Mouse (Mus musculus) cerebellum, adult 8-10 months (tissue): Measurements from ENCODE around the gene Dnah9.

Experiments
- DNase-seq: peaks from one replicate; pipeline ENCODE4 v3.0.0; 2022

Dnah9 gene

GRCm38 (mm10) chr11:65918480-65919236 is 249.7 kb downstream of the Dnah9 start:
- no peak for DNase-seq

DNA sequence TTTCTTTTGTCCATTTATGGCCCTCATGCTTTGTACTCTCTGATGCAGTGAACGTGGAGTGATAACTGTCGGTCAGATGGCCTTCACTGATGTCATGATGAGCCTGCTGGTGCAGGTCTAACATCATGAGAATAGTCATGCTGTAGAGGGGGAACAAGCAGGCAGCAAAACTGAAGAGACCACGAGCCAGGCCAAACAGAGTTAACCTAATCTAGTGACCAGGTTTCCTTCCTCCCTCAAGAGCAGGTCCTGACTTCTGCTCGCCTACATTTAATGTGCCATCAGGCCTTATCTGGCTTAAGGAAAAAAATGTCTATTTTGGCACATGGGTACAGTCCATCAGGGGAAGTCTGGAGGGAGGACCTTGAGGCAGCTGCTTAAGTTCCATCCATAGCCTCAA is 259.2 kb downstream of the Dnah9 start:
- no peak for DNase-seq

- DNase-seq: peak; percentile 4
These were observed 262.9 kb downstream of the Dnah9 start for GRCm38 (mm10) chr11:65905487-65905886.

DNA sequence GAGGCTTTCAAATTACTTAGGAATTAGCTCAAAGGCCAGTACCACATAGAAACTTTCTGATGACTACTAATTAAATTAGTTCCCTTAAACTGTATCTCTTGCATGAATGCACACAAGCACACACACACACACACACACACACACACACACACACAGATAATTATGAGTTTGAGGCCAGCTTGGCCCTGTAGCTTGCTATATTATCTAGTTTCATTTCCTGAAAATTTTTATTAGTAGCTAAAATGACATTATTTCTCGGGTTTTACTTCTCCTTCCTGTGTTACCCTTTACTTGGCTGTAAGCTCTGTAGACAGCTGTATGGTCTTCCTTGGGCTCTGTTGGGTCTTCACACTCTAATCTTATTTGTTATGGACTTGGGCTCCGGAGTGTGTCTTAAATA is 264.4 kb downstream of the Dnah9 start:
- DNase-seq: no peak

GRCm38 (mm10) chr11:65881465-65881864 is 286.9 kb downstream of the Dnah9 start:
- no peak for DNase-seq

DNA sequence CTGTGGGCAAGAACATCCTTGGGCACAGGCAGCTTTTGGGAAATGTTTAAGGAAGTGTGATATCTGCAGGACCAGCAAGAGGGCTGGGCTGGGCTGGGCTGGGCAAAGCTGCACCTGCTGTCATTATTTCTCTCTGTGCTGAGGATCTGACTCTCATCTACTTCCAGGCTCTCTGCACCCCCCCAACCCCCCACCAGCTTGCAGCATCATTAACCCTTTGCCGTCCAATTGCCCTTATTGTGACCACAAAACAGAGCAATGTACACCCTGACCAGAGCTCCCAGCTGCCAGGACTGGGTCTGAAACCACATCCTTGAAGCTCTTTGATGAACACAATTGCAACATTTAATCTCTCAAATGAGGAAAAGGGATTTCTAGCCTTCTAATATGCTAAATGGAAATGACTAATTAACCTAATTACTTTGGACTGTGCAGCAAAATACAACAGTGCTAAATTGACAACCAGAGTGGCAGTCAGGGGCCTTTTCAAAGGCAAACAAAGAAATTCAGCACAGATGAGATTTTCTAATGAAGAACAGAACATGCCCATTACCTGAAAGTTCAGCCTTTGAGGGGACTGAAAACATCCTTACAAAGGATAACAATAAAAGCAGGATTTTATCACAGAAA is 291.1 kb downstream of the Dnah9 start:
- DNase-seq: no peak

DNA sequence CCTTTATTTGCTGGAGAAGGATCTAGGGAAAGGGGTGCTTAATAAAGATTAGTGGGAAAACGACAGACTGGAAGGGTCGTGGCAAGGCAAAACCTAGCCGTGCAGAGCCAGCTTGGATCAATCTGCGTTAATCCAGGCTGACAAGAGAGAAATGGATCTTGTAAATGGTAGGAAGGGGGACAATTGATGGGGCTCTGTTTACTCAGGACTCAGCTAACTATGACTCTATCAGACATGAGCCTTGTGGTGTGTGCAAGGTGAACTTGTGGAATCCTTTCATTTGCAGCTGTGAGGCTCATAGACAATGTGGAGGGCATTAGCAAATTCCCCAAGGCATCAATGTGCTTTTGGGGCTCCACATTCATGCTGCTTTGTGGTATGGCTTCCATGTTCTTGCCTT is 306.9 kb downstream of the Dnah9 start:
- no peak for DNase-seq

GRCm38 (mm10) chr11:65852066-65852465 is 316.3 kb downstream of the Dnah9 start:
- DNase-seq: no peak

DNA sequence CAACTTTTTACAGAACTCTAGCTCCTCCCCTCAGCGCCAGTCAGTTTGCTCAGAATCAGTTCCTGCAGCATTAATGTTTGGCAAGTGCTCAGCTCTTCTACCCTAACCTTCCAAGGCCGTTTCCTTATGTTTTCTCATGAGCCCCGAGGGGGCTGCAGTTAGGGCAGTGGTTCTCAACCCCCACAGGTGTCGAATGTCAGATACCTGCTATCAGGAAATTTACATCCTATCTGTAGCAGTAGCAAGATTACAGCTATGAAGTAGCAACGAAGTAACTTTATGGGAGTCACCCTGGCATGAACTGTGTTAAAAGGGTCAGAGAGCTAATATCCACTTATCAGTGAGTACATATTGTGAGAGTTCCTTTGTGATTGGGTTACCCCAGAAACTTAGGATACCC is 321.9 kb downstream of the Dnah9 start:
- no peak for DNase-seq

GRCm38 (mm10) chr11:65838999-65839398 is 329.4 kb downstream of the Dnah9 start:
- peak; percentile 6 for DNase-seq

DNA sequence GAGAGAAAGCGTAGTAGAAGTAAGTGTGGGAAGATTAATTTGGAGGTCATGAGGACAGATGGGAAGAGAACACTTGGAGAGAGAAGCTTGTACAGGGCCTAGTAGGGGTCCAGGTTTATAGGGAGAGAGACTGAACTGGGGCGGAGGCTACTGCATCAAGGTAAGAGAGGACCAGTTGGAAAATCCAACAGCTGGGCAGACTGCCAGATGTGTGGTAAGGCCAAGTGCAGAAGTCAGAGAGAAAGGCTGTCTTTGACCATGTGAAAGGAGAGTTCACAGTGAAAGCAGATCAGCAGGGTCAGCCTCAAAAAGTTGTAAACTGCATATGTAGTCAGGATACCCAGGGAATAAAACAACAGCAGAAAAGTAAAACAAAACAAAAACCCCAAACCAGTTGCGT is 343.8 kb downstream of the Dnah9 start:
- no peak for DNase-seq

DNA sequence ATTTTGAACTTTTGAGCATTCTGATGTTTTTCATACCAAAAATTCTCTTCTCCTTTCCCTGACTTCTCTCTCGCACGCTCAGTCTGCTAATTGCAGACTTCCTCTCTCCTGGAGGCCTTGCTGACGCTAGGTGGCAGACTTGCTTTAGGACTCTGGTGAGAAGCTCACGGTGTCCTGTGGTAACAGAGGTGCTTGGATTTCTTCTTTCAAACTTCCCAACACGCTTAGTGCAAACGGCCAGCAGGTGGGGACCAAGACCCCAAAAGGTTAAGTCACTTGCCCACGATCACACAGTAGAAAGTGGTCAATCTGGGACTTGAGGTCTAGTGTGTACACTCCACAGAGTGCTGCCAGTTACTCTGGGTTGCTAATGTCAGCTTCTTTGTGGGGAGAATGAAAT is 347.5 kb downstream of the Dnah9 start:
- peak; percentile 39 for DNase-seq

GRCm38 (mm10) chr11:65820280-65820679 is 348.1 kb downstream of the Dnah9 start:
- no peak for DNase-seq

DNA sequence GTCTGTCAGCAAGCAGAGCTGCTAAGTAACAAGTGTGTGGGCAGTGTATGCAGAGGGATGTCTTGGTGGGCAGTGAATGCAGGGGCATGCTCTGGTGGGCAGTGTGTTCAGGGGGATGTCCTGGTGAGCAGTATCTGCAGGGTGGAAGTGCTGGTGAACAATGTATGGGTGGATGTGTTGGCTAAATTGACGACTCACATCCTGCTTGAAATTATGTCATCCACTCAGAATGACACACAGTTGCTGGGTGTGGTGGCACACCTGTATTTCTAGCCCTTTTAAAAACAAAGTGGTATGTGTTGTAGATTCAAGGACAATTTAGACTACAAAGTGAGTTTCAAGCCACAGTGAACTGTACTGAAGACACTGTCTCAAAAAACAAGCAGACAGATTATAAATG is 350.2 kb downstream of the Dnah9 start:
- no peak for DNase-seq

DNA sequence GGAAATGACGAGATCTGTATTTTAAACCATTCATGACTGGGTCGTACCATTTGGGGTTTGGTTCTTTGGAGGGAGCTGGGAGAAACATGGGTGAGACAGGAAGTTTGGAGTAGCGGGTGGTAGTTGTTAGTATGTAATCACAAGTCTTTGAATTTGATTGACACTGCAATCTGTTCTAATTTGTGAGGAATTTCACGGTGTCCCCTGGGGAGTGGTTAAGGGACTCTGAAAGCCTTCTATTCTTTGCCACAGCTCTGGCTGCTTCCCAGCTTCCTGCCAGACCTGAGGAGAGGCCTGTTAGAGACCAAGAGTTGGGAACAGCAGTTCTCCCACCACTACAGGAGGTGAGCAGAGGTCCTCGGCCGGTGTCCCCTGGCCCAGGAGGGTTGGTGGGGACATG is 352.1 kb downstream of the Dnah9 start:
- no peak for DNase-seq

GRCm38 (mm10) chr11:65814381-65814780 is 354.0 kb downstream of the Dnah9 start:
- DNase-seq: no peak

DNA sequence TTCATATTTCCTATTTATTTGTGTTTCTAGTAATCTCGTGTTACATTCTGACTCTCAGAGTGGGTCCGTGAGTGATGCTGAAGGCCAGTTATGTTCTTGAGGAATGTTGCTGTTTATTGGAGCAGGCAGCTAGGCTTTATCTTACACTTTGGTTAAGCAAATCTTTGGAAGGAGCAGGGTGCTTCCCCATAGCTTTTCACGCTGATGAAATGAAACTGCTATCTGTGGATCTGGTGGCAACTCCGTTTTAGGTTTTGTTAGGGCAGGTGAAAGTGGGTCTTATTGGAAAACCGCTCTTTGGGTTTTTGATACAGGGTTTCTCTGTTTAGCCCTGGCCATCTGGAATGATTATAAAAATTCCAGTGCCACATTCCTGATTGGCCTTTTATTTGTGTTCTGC is 356.3 kb downstream of the Dnah9 start:
- no peak for DNase-seq

DNA sequence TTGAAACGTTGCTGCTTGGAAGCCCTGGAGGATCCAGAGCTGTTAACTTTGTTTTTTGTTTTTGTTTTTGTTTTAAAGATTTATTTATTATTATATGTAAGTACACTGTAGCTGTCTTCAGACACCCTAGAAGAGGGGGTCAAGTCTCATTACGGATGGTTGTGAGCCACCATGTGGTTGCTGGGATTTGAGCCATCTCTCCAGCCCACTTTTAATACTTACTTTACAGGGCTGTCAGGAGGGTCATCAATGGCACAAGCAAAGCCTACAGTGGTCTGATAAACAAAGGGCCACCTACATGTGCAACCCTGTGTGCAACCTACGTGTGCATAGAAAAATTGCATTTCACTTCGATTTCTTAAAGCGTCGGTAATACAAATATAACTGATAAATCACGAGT is 360.8 kb downstream of the Dnah9 start:
- no peak for DNase-seq

DNA sequence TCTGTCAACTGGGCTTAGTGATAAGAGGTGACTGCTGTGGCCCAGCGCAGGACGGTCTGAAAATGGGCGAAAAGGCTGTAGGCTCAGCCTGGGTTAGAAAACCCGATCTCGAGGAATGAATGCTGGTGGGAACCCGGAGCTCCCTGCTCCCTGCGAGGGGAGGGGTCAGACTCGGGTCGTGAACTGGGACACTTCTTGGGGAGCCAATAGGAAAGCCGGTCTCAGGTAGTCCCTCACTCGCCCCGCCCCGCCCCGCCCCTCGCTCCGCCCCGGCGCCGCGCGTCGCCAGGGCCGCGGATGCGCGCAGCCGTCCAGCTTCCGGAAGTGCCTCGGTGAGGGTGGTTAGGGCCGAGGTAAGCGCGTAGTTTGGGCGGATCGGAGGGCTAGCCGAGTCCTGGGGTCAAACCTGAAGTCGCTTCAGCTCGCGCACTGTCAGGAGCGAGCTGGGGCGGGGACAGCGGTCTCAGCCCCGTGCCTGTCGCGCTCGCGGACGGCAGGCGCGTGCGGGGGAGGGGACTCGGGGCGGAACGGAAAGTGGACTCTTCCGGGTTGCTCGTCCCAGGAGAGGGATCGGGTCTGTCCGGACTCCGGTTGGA is 361.3 kb downstream of the Dnah9 start, which contains the start of gene Zkscan6:
Gene Zkscan6, plus strand, starts transcription at position 267 of the 596 bp plus-strand sequence.
- peak; percentile 86 for DNase-seq

DNA sequence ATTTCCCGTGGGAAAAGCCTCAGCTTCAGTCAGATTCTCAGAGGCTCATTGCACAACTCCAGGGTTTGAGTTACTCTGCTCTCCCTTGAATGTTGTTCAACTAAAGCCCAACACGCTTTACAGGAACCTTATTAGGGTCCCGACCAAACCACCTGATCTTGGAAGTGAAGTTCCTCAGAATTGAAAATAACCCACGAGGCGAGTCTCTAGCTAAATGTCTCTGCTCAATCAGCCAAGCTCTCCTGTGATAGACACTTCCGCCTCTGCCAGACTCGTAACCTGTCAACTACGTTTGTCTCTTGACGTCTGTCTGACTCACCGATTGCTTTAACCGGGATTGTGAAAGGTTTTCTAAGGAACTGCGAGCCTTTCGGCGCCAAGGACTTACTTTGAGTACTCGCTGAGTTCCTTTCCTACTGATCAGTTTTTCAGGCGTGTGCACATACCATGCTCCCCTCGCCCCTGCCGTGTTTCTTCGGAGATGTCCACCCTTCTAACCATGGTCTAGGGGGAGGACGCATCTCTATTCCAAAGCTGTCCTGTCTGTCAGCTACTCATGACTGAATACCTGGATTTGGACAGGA is 361.9 kb downstream of the Dnah9 start:
- no peak for DNase-seq

- peak; percentile 91 for DNase-seq
These were observed 366.5 kb downstream of the Dnah9 start for GRCm38 (mm10) chr11:65801899-65802298.

- DNase-seq: no peak
These were observed 372.5 kb downstream of the Dnah9 start for GRCm38 (mm10) chr11:65795896-65796295.

DNA sequence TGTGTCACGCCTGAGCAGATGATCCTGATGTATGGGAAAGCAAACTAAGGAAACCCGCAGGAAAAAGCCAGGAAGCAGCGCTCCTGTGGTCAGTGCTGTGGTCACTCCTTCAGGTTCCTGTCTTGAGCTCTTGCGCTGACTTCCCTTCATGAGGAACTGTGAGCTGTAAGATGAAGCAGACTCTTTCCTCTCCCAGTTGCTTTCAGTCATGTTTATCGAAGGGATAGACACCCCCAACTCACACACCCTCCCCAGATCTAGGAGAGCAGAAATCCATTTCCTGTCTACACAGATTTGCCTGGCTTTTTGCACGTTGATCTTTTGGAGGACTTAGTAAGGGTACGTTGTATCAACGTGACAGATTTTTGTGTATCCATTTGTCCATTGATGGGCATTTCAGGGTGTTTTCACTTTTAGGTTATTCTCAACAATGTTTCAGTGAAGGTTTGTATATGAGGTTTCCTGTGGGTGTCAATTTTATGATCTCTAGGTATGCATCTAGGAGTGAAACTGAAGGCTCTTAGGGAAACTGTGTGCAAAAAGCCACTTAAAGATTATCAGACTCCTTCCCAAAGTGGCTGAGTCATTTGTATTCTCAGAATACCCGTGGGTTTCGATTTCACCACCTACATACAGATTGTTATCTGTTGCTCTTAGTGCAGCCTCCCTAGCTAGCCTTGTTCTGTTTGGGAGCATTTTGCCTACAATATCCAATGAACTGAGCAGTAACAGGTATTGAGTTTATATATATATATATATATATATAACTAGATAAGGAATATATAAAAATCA is 373.7 kb downstream of the Dnah9 start:
- no peak for DNase-seq
